Mouse (Mus musculus) MEL (cell line): ENCODE data around the gene Lrsam1. TPM values are rescaled to one million over a fixed set of nuclear protein-coding genes. Genes with fewer than 3 reads are reported as not detected.

Experiments used
- DNase-seq: peaks from one replicate; pipeline ENCODE4 v3.0.0; 2011; ENCODE audit warnings: low read depth, low spot score
- H3K27ac ChIP-seq: 2 replicates; pipeline ENCODE4 v1.5.1; 2012; ENCODE audit warnings: low read depth, mild to moderate bottlenecking, control low read depth, low read length, moderate library complexity; ENCODE audit not compliant: control insufficient read depth
- H3K27me3 ChIP-seq, 2 experiments: fragments of 150-350 bp in 1 of 2; sonication (generic) in 1 of 2; 2 replicates each; pipeline ENCODE4 v1.6.1; 2012; ENCODE audit warnings: low read length in 2 of 2, mild to moderate bottlenecking in 2 of 2, improper control_type of control experiment in 1 of 2, moderate library complexity in 1 of 2; ENCODE audit not compliant: insufficient read depth in 2 of 2, control insufficient read depth in 1 of 2
- H3K36me3 ChIP-seq, 2 experiments: 2 replicates each; pipeline ENCODE4 v1.6.1; 2012 to 2014; ENCODE audit warnings: low read length in 2 of 2, improper control_type of control experiment in 1 of 2, inconsistent platforms in 1 of 2, mild to moderate bottlenecking in 1 of 2; ENCODE audit not compliant: insufficient read depth in 2 of 2, control insufficient read depth in 1 of 2
- H3K4me1 ChIP-seq, 2 experiments: fragments of 150-350 bp in 1 of 2; sonication (generic) in 1 of 2; 2 replicates each; pipeline ENCODE4 v1.6.1; 2012; ENCODE audit warnings: low read length in 2 of 2, improper control_type of control experiment in 1 of 2, mild to moderate bottlenecking in 1 of 2; ENCODE audit not compliant: insufficient read depth in 2 of 2, control insufficient read depth in 1 of 2
- H3K4me3 ChIP-seq, 2 experiments: fragments of 150-350 bp in 1 of 2; sonication (generic) in 1 of 2; 2 replicates each; pipeline ENCODE4 v1.5.1; 2012; ENCODE audit warnings: low read depth in 2 of 2, low read length in 2 of 2, mild to moderate bottlenecking in 2 of 2, moderate library complexity in 2 of 2, control low read depth in 1 of 2, improper control_type of control experiment in 1 of 2; ENCODE audit not compliant: control insufficient read depth in 1 of 2, insufficient read depth in 1 of 2
- H3K79me2 ChIP-seq: 2 replicates; pipeline ENCODE4 v1.6.1; 2012; ENCODE audit warnings: mild to moderate bottlenecking, low read length, moderate library complexity; ENCODE audit not compliant: control insufficient read depth, poor library complexity, insufficient read depth
- H3K9ac ChIP-seq: 2 replicates; pipeline ENCODE4 v1.6.1; 2012; ENCODE audit warnings: low read depth, mild to moderate bottlenecking, control low read depth, low read length, moderate library complexity; ENCODE audit not compliant: control insufficient read depth, poor library complexity, severe bottlenecking
- H3K9me3 ChIP-seq: fragments of 150-350 bp; sonication (generic); replicated peaks from 2 replicates; pipeline ENCODE4 v1.6.1; 2012; ENCODE audit warnings: mild to moderate bottlenecking, low read length, improper control_type of control experiment, moderate library complexity; ENCODE audit not compliant: insufficient read depth
- BHLHE40 ChIP-seq: IDR thresholded peaks from 2 replicates; pipeline ENCODE4 v1.6.1; 2012; ENCODE audit warnings: low read depth, mild to moderate bottlenecking, inconsistent platforms, low read length, improper control_type of control experiment, borderline replicate concordance
- CTCF ChIP-seq, 3 experiments: IDR thresholded peaks in 2 of 3; conservative IDR thresholded peaks in 1 of 3; 2 replicates each; pipeline ENCODE4 v1.5.1; 2011 to 2012; ENCODE audit warnings: low read length in 3 of 3, low read depth in 2 of 3, mild to moderate bottlenecking in 2 of 3, improper control_type of control experiment in 1 of 3, inconsistent platforms in 1 of 3, mixed read lengths in 1 of 3, moderate library complexity in 1 of 3; ENCODE audit not compliant: control insufficient read depth in 1 of 3, insufficient read depth in 1 of 3, poor library complexity in 1 of 3, severe bottlenecking in 1 of 3
- ELF1 ChIP-seq: IDR thresholded peaks from 2 replicates; pipeline ENCODE4 v1.6.1; 2014; ENCODE audit warnings: low read depth, mild to moderate bottlenecking, inconsistent platforms, low read length, improper control_type of control experiment, moderate library complexity
- EP300 ChIP-seq, 2 experiments: IDR thresholded peaks; 2 replicates each; pipeline ENCODE4 v1.6.1; 2011; ENCODE audit warnings: improper control_type of control experiment in 2 of 2, low read length in 2 of 2, low read depth in 1 of 2, mild to moderate bottlenecking in 1 of 2
- ETS1 ChIP-seq: IDR thresholded peaks from 2 replicates; pipeline ENCODE4 v1.6.1; 2012; ENCODE audit warnings: low read depth, mild to moderate bottlenecking, inconsistent platforms, low read length, improper control_type of control experiment, moderate library complexity
- KAT2A ChIP-seq: conservative IDR thresholded peaks from 2 replicates; pipeline ENCODE4 v1.6.1; 2012; ENCODE audit warnings: low read depth, low read length, improper control_type of control experiment, inconsistent platforms
- MAFK ChIP-seq: IDR thresholded peaks from 2 replicates; pipeline ENCODE4 v1.6.1; 2011; ENCODE audit warnings: low read depth, mild to moderate bottlenecking, low read length, improper control_type of control experiment, borderline replicate concordance
- MAX ChIP-seq: IDR thresholded peaks from 2 replicates; pipeline ENCODE4 v1.6.1; 2011; ENCODE audit warnings: low read length, improper control_type of control experiment
- MAZ ChIP-seq: IDR thresholded peaks from 2 replicates; pipeline ENCODE4 v1.6.1; 2012; ENCODE audit warnings: low read depth, mild to moderate bottlenecking, inconsistent platforms, low read length, improper control_type of control experiment
- MEF2A ChIP-seq: IDR thresholded peaks from 2 replicates; pipeline ENCODE4 v1.6.1; 2014; ENCODE audit warnings: low read depth, mild to moderate bottlenecking, inconsistent platforms, low read length, improper control_type of control experiment; ENCODE audit not compliant: poor library complexity, insufficient replicate concordance, severe bottlenecking; ENCODE audit errors: extremely low read depth
- MXI1 ChIP-seq: IDR thresholded peaks from 2 replicates; pipeline ENCODE4 v1.6.1; 2011; ENCODE audit warnings: mild to moderate bottlenecking, low read depth, low read length, improper control_type of control experiment
- MYB ChIP-seq: IDR thresholded peaks from 2 replicates; pipeline ENCODE4 v1.6.1; 2011; ENCODE audit warnings: mild to moderate bottlenecking, low read depth, low read length, improper control_type of control experiment
- MYC ChIP-seq: IDR thresholded peaks from 2 replicates; pipeline ENCODE4 v1.6.1; 2011; ENCODE audit warnings: low read depth, mild to moderate bottlenecking, low read length, improper control_type of control experiment, moderate library complexity
- POLR2A ChIP-seq, 2 experiments: IDR thresholded peaks; 2 replicates each; pipeline ENCODE4 v1.6.1; 2011 to 2012; ENCODE audit warnings: low read length in 2 of 2, mild to moderate bottlenecking in 2 of 2, control low read depth in 1 of 2, improper control_type of control experiment in 1 of 2, low read depth in 1 of 2, moderate library complexity in 1 of 2; ENCODE audit not compliant: control insufficient read depth in 1 of 2, insufficient read depth in 1 of 2, poor library complexity in 1 of 2
- POLR2AphosphoS5 ChIP-seq: IDR thresholded peaks from 2 replicates; pipeline ENCODE4 v1.6.1; 2012; ENCODE audit warnings: low read depth, borderline replicate concordance, mild to moderate bottlenecking, inconsistent platforms, low read length, moderate library complexity, mixed read lengths
- RCOR1 ChIP-seq: IDR thresholded peaks from 2 replicates; pipeline ENCODE4 v1.6.1; 2012; ENCODE audit warnings: low read depth, mild to moderate bottlenecking, inconsistent platforms, low read length, improper control_type of control experiment
- SIN3A ChIP-seq: IDR thresholded peaks from 2 replicates; pipeline ENCODE4 v1.6.1; 2012; ENCODE audit warnings: low read length, improper control_type of control experiment, inconsistent platforms
- SMC3 ChIP-seq: IDR thresholded peaks from 2 replicates; pipeline ENCODE4 v1.6.1; 2011; ENCODE audit warnings: low read depth, low read length, improper control_type of control experiment
- TAL1 ChIP-seq: IDR thresholded peaks from 2 replicates; pipeline ENCODE4 v1.6.1; 2012; ENCODE audit warnings: mild to moderate bottlenecking, inconsistent platforms, low read length, moderate library complexity, mixed read lengths
- TBP ChIP-seq: IDR thresholded peaks from 2 replicates; pipeline ENCODE4 v1.8.0; 2011; ENCODE audit warnings: low read depth, low read length, improper control_type of control experiment
- TCF12 ChIP-seq: IDR thresholded peaks from 2 replicates; pipeline ENCODE4 v1.6.1; 2014; ENCODE audit warnings: low read depth, mild to moderate bottlenecking, inconsistent platforms, low read length, improper control_type of control experiment, moderate library complexity
- USF1 ChIP-seq: IDR thresholded peaks from 2 replicates; pipeline ENCODE4 v1.6.1; 2014; ENCODE audit warnings: low read depth, mild to moderate bottlenecking, inconsistent platforms, low read length, improper control_type of control experiment, moderate library complexity
- ZKSCAN1 ChIP-seq: IDR thresholded peaks from 2 replicates; pipeline ENCODE4 v1.6.1; 2012; ENCODE audit warnings: low read depth, mild to moderate bottlenecking, inconsistent platforms, low read length, improper control_type of control experiment, moderate library complexity
- ZMIZ1 ChIP-seq: IDR thresholded peaks from 2 replicates; pipeline ENCODE4 v1.6.1; 2012; ENCODE audit warnings: low read depth, mild to moderate bottlenecking, inconsistent platforms, low read length, improper control_type of control experiment, moderate library complexity
- polyA plus RNA-seq, 2 experiments: library from polyadenylated mRNA; stranded (reverse) in 1 of 2; unstranded in 1 of 2; fragments of >175 nt in 1 of 2; fragments of >200 nt in 1 of 2; gene quantifications; 2 replicates each; pipeline versions ENCODE4 v1.2.1 to v1.2.4; 2012; ENCODE audit warnings: low replicate concordance in 2 of 2, low read depth in 1 of 2; ENCODE audit not compliant: insufficient read length in 2 of 2, insufficient read depth in 1 of 2, missing spikeins in 1 of 2
- total RNA-seq: library from RNA; depleted of rRNA; stranded (reverse); fragments of 300-350 nt; gene quantifications from 2 replicates; pipeline ENCODE4 v1.2.3, GENCODE M21; 2012

The Lrsam1 gene
- total and polyA plus RNA-seq, 3 experiments: 14.2 to 17.9 TPM; not detected in 1

GRCm38 (mm10) chr2:32918391-32918790 lies 43.0 kb downstream of the Lrsam1 start:
- H3K4me1 ChIP-seq: peaks cover 0 to 12% of the 10 kb centered on the region in 2 experiments; a peak in 2 of 4 replicates
- DNase-seq: no peak
- TF ChIP-seq SMC3: no peak
- TF ChIP-seq BHLHE40: no peak
- no peak for TF ChIP-seq SIN3A
- TF ChIP-seq MYC: no peak
- no peak for TF ChIP-seq KAT2A
- TF ChIP-seq TCF12: no peak
- TF ChIP-seq, all 39 proteins: peak for 0

GRCm38 (mm10) chr2:32917526-32917925 lies 43.9 kb downstream of the Lrsam1 start:
- peak overlapping the region; percentile 40 for H3K9ac ChIP-seq
- peak; percentile 81 for DNase-seq
- TF ChIP-seq USF1: peak; percentile 53; the same call in 1 of the 2 replicates
- peak; percentile 92 for TF ChIP-seq MAX
- TF ChIP-seq BHLHE40: 0 out of 2 replicates have a peak, but pooled peaks have one; percentile 42
- no peak for TF ChIP-seq RCOR1
- TF ChIP-seq ETS1: peak; percentile 25; the same call in 1 of the 2 replicates
- TF ChIP-seq POLR2A (IDR thresholded peaks at IDR 0.05; ENCODE audit: control insufficient read depth in 1 of 2, insufficient read depth in 1 of 2, low read depth in 1 of 2, low read length in 2 of 2, poor library complexity in 1 of 2): peak in 1 of 2 experiments; percentile 57; a peak in 1 of 4 replicates
- peak; percentile 57; the same call in 1 of the 2 replicates for TF ChIP-seq SIN3A
- TF ChIP-seq MAZ: no peak
- TF ChIP-seq MYC: peak; percentile 86
- TF ChIP-seq MXI1: peak; percentile 28; the same call in 1 of the 2 replicates
- H3K4me3 ChIP-seq: no peak overlapping the region
- H3K36me3 ChIP-seq: peaks cover 0 to 5% of the 10 kb centered on the region in 2 experiments; a peak in 2 of 4 replicates
- H3K9me3 ChIP-seq: no peaks in the 10 kb centered on the region
- H3K79me2 ChIP-seq: no peaks in the 10 kb centered on the region
- H3K4me1 ChIP-seq: peaks cover 0 to 12% of the 10 kb centered on the region in 2 experiments; a peak in 2 of 4 replicates
- peak overlapping the region; percentile 55 for H3K27ac ChIP-seq
- no peaks in the 10 kb centered on the region for H3K27me3 ChIP-seq

More at GRCm38 (mm10) chr2:32918391-32918790, 43.0 kb downstream of the Lrsam1 start:
- H3K27me3 ChIP-seq: no peaks in the 10 kb centered on the region
- no peak overlapping the region for H3K4me3 ChIP-seq
- H3K9ac ChIP-seq: no peak overlapping the region
- peaks cover 0 to 5% of the 10 kb centered on the region in 2 experiments; a peak in 2 of 4 replicates for H3K36me3 ChIP-seq
- H3K27ac ChIP-seq: no peak overlapping the region
- no peaks in the 10 kb centered on the region for H3K9me3 ChIP-seq
- H3K79me2 ChIP-seq: no peaks in the 10 kb centered on the region

GRCm38 (mm10) chr2:32914896-32915295 lies 46.5 kb downstream of the Lrsam1 start:
- Histone ChIP-seq H3K27me3 (no peaks in the 10 kb centered on the region), H3K9ac (no peak overlapping the region), H3K9me3 (no peaks in the 10 kb centered on the region), H3K4me3 (no peak overlapping the region), H3K36me3 (peaks cover 0 to 5% of the 10 kb centered on the region in 2 experiments; a peak in 2 of 4 replicates), H3K27ac (no peak overlapping the region), H3K79me2 (no peaks in the 10 kb centered on the region), H3K4me1 (peaks cover 0 to 14% of the 10 kb centered on the region in 2 experiments; a peak in 2 of 4 replicates)
- no peak for DNase-seq
- TF ChIP-seq ZKSCAN1 (no peak), POLR2AphosphoS5 (no peak), MAFK (no peak), EP300 (IDR thresholded peaks at IDR 0.05; ENCODE audit: low read depth in 1 of 2, low read length in 2 of 2) (no peak), MEF2A (no peak), TBP (no peak), MYB (no peak), MXI1 (no peak), ZMIZ1 (no peak), ELF1 (no peak), TAL1 (no peak), CTCF (IDR thresholded peaks at IDR 0.05 in 2 of 3, conservative IDR thresholded peaks at IDR 0.05 in 1 of 3; ENCODE audit: control insufficient read depth in 1 of 3, insufficient read depth in 1 of 3, low read depth in 2 of 3, low read length in 3 of 3, poor library complexity in 1 of 3, severe bottlenecking in 1 of 3) (no peak), POLR2A (IDR thresholded peaks at IDR 0.05; ENCODE audit: control insufficient read depth in 1 of 2, insufficient read depth in 1 of 2, low read depth in 1 of 2, low read length in 2 of 2, poor library complexity in 1 of 2) (no peak)
